ENCODE assay signal across 8 mouse cellular contexts in the genomic region with DNA sequence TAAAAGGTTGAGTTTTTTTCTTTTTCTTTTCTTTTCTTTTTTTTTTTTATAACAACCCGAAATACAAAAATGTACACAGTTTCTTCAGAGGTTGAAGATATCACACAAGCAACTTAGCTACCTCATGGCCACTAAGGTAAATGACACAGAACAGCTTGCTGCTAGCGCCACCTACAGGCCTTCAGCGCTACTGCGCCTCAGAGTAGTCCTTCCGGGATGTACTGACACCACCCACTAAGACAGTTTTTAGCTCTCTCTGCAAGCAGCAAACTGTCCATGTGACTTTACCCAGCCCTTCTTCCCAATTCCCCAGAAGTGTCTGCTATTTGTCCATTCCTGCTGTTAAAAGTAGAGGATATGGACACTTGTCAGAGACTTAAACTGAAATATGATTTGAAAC.
DNase-seq lines count a peak whose midpoint lies in the region; ATAC-seq and TF ChIP-seq lines count a peak whose summit lies in the region.

No protein-coding gene starts in this region.

- peaks cover 31% of the 10 kb centered on the region for H3K4me1 ChIP-seq in heart, postnatal 0 days (ENCODE audit: control insufficient read depth, insufficient read depth)
- peaks cover 5% of the 10 kb centered on the region; the same call in 1 of the 2 replicates for H3K4me1 ChIP-seq in limb, embryonic 11.5 days (ENCODE audit: control insufficient read depth, insufficient read depth, low read length)

- H3K9me3 ChIP-seq in heart, postnatal 0 days (replicated peaks; ENCODE audit: control insufficient read depth, low read length): no peaks in the 10 kb centered on the region
- H3K9me3 ChIP-seq in limb, embryonic 11.5 days (ENCODE audit: control insufficient read depth, low read length): no peaks in the 10 kb centered on the region

- peaks cover 72% of the 10 kb centered on the region for H3K36me3 ChIP-seq in heart, postnatal 0 days (replicated peaks; ENCODE audit: control insufficient read depth, insufficient read depth, low read length)
- H3K36me3 ChIP-seq in limb, embryonic 11.5 days (ENCODE audit: control insufficient read depth, insufficient read depth, low read length): no peaks in the 10 kb centered on the region

- TF ChIP-seq EP300 in heart, postnatal 0 days (IDR thresholded peaks at IDR 0.05; ENCODE audit: low read depth): no peak

- H3K9ac ChIP-seq in heart, postnatal 0 days (replicated peaks; ENCODE audit: low read depth, low read length): no peak overlapping the region
- H3K9ac ChIP-seq in limb, embryonic 11.5 days (ENCODE audit: low read length): no peak overlapping the region

- H3K4me2 ChIP-seq in heart, postnatal 0 days (ENCODE audit: low read depth, low read length): no peak overlapping the region
- no peak overlapping the region for H3K4me2 ChIP-seq in limb, embryonic 11.5 days (ENCODE audit: low read depth, severe bottlenecking)

- peak; percentile 86 for TF ChIP-seq CTCF in heart, postnatal 0 days (IDR thresholded peaks at IDR 0.05; ENCODE audit: low read depth)

- DNase-seq in layer of hippocampus, adult 11-12 months (ENCODE audit: low spot score): peak; percentile 50
- no peak for DNase-seq in layer of hippocampus, postnatal 36 days
- DNase-seq in ES-CJ7 (ENCODE audit: low read depth, low spot score): peak; percentile 89
- peak; percentile 72 for DNase-seq in c-Kit-positive CD71-positive TER-119-positive erythroid progenitor cells, embryonic 14.5 days (ENCODE audit: low spot score)
- DNase-seq in heart, postnatal 0 days (ENCODE audit: low spot score): peak; percentile 71
- DNase-seq in limb, embryonic 11.5 days (ENCODE audit: low spot score): peak; percentile 67
- peak; percentile 34 for DNase-seq in retina, adult 2 months (ENCODE audit: low read depth, low spot score)
- DNase-seq in frontal cortex, postnatal 10 days (ENCODE audit: low spot score in 2 of 2): no peak

- 0 out of 2 replicates have a peak, but pooled peaks have one; percentile 31 for ATAC-seq in heart, postnatal 0 days (ENCODE audit: insufficient read depth, low read depth)
- ATAC-seq in limb, embryonic 11.5 days (ENCODE audit: insufficient number of reproducible peaks, low FRiP score, low TSS enrichment, low read depth): no peak

- WGBS in heart, postnatal 0 days: 24% methylated on average over 5 of the region's 5 CpGs
- 19% methylated on average over 5 of the region's 5 CpGs for WGBS in limb, embryonic 11.5 days

- no peak overlapping the region for H3K4me3 ChIP-seq in heart, postnatal 0 days (ENCODE audit: low read depth, low read length)
- no peak overlapping the region for H3K4me3 ChIP-seq in limb, embryonic 11.5 days (ENCODE audit: low read depth, low read length)

- peak overlapping the region; percentile 86 for H3K27ac ChIP-seq in heart, postnatal 0 days (ENCODE audit: low read depth)
- no peak overlapping the region for H3K27ac ChIP-seq in limb, embryonic 11.5 days (replicated peaks; ENCODE audit: low read depth, low read length)

- H3K27me3 ChIP-seq in heart, postnatal 0 days (ENCODE audit: control insufficient read depth, insufficient read depth, low read length): no peaks in the 10 kb centered on the region
- no peaks in the 10 kb centered on the region for H3K27me3 ChIP-seq in limb, embryonic 11.5 days (ENCODE audit: control insufficient read depth, insufficient read depth, low read length)

Comparison
In these comparisons a context has a peak if more than half of its experiments do, and no peak if none do; other contexts are left out.
1. DNase-seq: peak in layer of hippocampus, adult 11-12 months (single experiment), ES-CJ7 (single experiment), c-Kit-positive CD71-positive TER-119-positive erythroid progenitor cells, embryonic 14.5 days (single experiment), heart, postnatal 0 days (single experiment), limb, embryonic 11.5 days (single experiment) and retina, adult 2 months (single experiment); none in layer of hippocampus, postnatal 36 days (0 of 2) and frontal cortex, postnatal 10 days (0 of 2).